Mouse (Mus musculus): ENCODE measurements at regions not wholly inside any gene's neighbourhood (a gene's known extent, or its start where the extent isn't known, plus 50 kb on each side); places are given as distances from the start of the nearest gene placed in this dataset.

DNA sequence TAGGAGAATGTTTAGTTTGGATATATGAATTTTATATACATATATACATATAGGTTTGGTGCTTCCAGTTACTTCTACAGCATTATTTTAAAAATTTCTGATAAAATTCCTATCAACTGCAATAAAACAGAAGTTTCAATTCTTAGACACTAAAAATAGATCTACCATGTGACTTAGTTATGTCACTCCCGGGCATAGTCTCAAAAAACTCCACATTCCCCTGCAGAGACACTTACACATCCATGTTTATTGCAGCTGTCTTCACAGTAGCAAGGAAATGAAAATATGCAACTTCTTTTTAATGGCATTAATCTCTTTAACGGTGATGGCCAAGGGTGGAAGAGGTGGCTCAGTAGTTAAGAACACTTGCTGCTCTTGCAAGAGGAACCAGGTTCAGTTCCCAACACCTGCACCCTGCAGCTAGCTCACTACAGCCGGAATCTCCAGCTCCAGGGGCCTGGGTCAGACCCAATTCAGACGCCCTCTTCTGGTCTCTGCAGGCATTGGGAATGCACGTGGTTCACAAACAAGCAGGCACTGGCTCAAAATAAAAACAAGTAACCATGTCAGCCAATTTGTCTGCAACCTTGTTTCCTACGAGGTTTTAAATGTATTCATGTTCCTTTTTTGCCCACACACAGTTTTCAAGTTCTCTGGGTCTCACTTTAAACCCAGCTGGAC is 204.4 kb downstream of the Adra2a start:
- DNase-seq (ENCODE audit: low spot score) = peak; percentile 13

DNA sequence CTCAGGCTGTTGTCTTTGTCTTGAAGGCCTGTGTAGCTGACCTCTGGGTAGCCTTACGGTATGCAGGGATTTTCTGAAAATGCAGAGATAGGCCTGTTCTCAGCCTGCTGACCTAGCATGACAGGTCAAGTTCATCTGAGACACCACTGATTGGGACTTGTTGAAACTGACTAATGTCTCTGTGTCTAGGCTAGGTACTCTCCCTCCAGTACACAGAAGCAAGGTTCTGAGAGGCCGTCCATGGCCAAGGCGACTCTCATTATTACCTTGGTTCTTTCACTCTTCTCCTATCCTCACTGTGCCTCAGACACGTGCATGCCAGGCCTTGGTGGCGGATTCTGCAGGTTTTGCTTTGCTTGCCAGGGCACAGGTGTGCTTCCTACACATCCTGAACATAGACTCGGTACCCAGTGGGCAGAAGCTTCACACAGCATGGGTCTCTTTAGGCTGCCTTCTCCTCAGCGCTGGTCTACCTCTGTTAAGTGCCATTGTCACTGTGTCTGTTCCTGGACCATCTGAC is 208.3 kb downstream of the Adra2a start:
- no peak for DNase-seq (ENCODE audit: low spot score)

DNA sequence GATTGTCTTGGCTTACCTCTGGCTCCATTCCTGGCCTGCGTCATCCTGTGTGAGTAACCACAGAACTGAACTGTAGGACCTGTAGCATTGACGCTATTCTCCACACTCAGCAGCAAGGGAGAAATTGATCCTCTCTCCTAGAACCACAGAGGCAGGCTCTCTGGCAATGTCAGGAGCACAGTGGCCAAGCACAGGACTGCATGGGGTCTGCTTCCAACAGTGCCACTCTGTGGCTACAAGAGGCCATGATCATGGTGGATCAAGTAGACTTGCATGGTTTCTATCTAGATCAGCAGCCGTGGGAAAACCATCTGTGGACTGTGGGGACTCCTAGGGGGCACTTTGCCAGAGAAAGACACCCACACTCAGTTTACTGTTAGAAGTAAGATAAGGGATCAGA is 213.9 kb downstream of the Adra2a start:
- DNase-seq (ENCODE audit: low spot score) = no peak

DNA sequence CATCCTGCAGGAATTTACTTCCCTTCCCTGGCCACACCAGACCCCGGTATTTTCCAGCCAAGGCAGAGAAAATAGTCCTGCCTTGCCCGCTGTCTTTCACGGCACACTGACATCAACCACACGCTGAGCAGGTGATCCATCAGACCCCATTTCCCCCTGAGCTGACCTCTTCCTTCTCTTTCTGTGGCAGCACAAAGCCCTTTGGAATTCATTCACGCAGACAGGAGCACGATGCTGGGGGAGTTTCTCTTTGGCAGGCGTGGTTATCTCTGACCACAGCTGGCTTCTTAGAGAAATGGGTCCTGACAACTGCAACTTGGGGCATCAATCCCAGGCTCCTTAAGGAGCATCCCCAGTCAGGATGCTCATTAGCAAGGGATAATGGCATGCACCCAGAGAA is 215.2 kb downstream of the Adra2a start:
- DNase-seq (ENCODE audit: low spot score) = no peak

DNA sequence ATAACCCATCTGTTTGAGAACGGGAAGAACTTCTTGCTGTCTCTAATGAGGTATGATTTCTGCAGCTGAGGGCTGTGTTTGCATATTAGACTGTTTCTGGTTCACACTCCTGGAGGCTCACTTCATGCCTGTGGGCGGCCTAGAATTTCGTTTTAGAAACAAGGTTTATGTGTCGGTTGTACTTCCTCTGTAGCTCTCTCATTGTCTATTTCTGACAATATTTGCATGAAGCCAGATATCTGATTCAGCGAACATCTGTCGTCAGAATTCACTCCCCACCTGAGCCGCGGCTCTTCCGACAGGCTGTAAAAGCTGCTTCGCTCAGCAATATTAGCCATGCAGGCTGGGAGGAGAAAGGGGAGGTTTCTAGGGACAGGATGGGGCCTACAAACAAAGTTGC is 233.4 kb downstream of the Adra2a start:
- DNase-seq (ENCODE audit: low spot score) = no peak

DNA sequence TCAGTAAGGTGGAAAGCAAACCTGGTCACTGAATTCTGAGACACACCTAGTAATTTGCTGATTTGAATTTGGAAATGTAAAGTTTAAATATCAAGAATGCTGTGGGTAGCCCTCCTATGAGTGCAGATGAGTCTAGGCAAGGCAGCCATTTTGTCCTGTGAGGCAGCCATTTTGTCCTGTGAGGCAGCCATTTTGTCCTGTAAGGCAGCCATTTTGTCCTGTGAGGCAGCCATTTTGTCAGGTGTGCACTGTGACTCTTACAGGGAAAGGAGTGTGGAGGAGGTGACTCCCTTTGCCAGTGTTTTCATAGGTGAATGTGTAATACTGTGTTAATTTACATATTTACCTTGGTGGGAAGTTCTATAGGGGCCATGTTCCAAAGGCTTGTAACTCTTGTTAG is 241.5 kb downstream of the Adra2a start:
- DNase-seq (ENCODE audit: low spot score) = no peak

DNA sequence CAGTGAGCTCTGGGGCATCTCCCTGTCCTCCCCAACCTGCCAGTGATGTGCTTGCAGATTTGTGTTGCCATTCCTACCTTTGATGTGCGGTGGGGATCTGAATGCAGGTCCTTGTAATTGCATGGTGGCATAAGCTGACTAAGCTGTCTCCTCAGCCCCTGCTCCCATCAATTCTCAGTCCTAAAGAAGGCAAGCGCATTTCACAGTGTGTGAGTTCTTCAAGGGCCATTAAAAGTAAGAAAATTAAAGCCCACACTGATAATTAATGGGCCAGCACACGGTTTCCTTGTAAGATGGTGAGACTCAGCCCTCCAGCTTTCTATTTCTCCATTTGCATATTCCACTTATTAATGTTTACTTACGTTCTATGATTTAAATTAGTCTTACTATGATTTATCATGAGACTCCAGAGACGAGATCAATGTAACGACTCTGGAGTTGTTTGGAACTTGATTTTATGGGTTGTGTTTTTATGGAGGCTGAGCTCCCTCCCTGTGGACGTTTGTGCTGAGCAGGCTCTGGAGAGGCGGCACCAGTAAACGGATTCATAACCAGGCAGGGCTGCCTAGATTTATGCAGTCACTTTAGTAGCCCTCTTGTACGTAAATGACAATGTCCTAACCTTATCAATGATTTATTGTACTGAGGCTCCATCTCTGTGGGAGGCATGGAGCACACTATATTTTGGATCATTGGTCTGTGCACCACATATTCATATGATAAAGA is 253.9 kb downstream of the Adra2a start:
- no peak for DNase-seq (ENCODE audit: low spot score)

DNA sequence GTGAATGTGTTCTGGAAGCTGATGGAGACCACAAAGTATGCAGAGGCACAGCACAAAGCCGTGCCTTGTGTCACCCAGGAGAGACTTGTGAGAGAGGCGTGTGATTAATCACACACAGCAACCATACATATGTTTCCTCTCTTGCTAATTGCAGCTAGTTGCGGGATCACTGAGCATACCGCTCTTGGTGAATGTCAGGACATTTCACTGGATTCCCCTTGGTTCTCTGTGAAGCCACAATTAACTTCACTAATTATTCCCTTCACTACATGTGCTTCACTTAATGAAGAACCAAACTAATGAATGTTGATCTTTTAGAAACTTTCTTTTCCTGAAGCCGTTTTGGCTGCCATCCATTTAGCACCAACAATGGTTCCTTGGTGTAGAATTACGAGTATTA is 267.3 kb downstream of the Adra2a start:
- no peak for DNase-seq (ENCODE audit: low spot score)

DNA sequence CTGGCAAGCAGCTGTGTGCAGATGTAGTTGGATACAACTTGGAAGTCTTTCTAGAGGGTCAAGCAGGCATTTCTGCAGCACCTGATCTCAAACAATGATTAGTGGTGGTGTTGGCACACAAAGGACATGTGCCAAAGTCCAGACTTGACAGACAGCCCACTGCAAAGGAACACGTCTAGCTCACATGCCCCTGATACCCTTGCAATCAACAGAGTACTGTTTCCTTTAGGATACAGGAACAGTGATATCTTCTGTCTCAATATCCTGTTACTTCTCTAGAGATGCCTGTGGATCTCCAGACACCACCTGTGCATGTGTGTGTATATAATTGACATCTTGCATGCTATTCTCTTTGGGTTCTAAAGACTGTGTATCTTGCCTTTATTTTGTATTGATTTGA is 267.8 kb downstream of the Adra2a start:
- DNase-seq (ENCODE audit: low spot score) = no peak

DNA sequence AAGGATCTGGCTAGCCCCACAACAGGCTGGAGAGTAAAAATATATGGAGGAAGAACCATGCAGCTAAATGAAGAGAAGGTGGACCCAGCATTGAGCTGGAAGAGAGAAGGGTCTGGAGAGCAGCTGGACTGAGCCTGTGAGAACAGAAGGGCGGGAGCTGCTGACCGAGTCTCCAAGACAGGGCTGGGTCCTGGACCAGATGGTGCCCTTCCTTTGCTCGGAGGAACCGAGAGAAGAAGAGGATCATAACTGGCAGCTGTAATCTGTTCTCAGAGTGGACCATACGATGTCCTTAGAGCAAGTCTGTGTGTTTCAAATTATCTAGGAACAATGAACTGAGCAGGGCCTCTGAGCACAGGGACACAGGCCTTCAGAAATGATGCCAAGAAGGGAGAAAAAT is 279.3 kb downstream of the Adra2a start:
- DNase-seq (ENCODE audit: low spot score) = no peak

DNA sequence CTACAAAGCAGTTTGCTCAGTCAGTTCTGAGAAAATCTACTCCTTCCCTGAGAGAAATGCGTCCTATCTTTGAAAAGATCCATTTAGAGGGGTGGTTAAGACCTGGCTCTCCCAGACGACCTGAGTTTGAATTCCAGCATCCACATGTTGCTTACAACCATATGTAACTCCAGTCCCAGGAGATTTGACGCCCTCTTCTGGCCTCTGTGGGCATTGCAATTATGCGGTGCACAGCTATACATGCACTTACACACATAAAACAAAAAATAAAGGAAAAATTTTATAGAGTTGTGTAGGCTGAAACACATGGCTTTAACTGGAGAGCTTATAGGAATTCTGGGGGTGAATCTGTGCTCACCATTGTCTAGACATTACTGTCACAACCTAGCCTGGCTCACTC is 281.0 kb downstream of the Adra2a start:
- DNase-seq (ENCODE audit: low spot score) = no peak

DNA sequence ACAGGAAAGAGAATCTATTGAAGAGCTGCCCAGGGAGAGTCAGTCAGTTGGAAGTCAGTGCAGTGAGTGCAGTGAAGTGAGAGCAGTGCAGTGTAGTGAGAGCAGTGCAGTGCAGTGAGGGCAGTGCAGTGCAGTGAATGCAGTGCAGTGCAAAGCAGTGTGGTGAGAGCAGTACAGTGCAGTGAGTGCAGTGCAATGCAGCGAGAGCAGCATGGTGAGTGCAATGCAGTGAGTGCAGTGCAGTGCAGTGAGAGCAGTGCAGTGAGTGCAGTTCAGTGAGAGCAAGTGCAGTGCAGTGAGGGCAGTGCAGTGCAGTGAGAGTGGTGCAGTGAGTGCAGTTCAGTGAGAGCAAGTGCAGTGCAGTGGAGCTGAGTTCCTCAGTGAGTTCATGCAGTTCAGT is 288.2 kb downstream of the Adra2a start:
- no peak for DNase-seq (ENCODE audit: low spot score)

DNA sequence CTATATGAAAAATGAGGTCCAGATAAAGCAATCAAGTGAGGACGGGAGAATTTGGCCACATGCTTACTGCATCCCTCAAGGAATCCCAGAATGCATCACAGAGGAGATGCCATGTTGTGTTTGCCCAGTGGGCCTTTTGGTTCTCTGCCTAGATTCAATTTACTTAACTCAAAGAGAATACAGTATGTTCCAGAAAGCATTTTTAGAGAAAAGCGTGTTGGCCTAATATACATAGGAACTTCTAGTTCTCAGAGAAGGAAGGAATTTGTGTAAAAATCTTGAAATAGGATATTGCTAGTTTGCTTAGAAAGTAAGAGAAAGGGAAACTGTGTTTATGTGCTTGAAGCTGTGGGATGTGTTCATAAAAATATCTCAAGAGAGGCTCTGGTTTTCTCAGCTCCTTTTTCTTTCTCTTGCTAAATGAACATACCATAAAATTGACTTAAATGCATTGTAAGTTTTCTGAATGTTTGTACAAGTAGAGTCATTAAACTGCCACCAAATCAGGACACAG is 296.9 kb downstream of the Adra2a start:
- no peak for DNase-seq (ENCODE audit: low spot score)

DNA sequence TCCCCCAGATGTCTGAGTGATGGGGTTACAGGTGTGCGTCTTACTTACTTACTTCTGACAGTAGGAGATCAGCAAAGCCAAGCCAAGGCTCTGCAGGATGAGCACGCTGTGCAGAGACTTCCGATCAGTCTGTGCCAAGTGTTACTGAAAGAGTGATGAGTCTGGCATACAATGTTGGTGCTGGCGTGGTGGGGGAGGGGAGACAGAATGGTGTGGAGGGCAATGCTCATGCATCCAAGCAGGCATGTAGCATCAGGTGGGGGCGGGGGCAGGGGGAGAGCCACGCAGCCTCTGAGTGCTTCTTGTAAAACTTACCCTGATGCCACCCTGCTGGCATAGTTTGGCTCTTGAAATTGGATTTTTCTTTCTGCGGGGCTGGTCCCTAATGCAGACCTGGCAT is 315.8 kb downstream of the Adra2a start:
- no peak for DNase-seq (ENCODE audit: low spot score)

DNA sequence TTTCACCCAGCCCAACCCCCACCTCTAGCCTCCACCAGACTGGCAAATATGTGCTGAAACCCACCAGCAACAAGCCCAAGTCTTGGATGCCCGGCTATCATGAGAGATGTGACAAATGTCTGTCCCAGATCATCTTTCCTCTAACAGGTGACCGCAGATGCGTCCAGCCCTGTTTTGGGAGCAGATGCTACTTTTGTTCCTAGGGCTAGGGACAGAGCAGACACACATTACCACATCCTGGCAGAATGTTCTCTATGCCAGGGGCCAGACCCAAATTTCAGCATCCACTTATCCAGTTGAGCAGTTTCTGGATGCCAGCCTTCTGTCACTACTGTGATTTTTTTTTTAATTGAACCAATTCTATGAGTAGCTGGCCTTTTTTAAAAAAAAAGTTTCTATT is 316.7 kb downstream of the Adra2a start:
- DNase-seq (ENCODE audit: low spot score) = no peak

DNA sequence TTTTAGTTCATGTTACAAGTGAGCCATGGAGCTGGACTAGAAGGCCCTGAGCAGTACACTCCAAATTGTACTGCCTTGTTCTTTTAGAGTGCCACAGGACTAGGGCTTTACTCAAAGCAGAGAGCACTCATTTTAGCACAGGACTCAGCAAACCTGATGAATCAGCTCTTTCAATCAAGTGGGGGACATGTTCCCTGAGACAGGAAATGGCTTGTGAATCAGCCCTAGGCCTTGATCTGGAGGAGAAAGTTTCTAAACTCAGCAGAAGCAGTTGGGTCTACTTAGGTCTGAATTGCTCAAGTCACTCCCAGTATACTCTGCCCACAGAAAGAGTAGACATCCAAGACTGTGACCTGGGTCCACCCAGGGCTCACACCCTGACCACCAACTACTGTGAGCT is 341.1 kb downstream of the Adra2a start:
- no peak for DNase-seq (ENCODE audit: low spot score)

DNA sequence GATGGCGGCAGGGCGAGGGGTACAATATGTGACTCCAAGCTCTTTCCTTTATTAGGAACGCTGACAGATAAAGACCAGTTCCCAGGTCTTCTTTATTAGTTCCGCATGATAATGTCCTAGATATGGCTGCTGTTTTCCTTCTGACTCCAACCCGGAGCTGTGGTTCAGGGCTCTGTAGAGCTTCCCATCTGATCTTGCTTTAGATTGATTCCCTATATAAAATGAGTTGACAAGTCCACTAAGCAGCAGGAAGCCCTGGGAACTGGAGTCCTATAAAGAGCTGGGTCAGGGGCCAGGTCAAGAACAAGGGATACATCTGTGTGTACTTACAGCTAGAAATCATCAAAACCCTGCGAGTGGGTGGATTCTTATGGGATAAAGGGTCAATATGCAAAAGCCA is 347.5 kb downstream of the Adra2a start:
- DNase-seq (ENCODE audit: low spot score) = no peak

DNA sequence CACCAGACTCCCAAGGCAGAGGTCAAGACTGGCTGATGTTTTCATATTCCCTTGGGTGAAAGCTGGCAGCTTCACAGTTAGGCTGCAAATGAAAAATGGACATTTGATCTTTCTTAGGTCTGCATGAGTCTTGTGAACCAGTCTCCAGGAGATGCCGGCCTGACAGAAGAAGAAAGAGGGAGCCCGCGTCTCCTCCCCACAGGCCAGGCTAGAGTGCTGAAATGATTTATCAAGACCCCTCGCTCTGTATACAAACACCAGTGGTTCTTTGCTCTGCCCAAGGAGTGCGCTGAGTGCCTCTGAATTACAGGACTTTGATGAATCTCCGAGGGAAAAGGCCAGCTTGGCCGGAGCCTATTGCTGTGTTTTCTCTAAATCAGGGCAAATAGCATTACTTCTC is 355.7 kb downstream of the Adra2a start:
- DNase-seq (ENCODE audit: low spot score) = no peak

DNA sequence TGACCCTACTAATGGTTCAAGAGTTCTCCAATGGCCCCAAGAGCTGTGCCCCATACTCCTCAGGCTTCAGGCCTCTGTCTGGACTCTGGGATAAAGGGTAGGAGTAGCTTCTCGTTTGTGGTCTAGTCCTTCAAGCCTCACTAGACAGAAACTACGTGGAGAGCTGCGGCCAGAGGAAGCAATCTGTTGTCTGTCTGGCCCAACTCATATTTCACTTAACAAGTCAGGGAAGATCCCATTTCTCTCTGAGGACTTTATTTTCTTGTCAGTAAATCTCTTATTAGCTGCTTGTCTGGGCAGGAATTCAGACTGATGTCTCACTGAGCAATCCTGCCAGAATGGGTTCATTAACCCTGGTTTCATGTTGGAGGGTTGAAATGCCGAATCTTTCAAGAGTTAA is 364.0 kb downstream of the Adra2a start:
- no peak for DNase-seq (ENCODE audit: low spot score)

DNA sequence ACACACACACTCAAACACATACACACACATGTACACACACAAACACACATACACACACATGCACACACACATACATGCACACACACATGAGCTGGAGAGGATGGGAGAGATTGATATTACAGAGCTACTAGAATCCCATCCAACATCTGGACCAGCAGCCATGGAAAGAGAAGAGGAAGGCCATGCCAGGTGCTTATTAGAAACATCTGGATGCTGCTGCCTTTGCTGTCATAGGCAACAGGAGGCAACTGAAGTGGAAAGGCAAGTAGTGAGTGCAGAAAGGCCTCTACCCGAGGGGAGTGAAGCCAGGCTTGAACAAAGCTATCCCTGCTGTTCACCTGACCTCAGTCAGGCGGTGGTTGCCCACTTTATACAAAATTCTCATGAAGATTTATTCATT is 385.1 kb downstream of the Adra2a start:
- DNase-seq (ENCODE audit: low spot score) = no peak

DNA sequence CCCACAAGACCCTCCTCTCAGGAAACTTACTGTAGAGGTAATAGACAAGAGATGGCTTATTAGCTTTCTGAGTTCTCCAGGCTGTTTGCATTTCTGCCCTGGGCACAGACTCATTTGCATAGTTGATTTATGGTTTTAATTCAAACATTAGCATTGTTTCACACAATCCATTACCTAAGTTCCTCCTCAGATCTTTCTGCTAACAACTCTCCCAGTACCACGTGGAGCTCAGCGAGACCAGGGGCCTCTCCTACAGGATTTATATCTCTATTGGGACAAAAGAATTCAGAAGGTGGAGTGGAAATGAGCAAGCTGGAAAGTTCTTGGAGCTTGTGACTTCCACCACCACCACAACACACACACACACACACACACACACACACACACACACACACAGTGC is 396.8 kb downstream of the Adra2a start:
- DNase-seq (ENCODE audit: low spot score) = no peak

DNA sequence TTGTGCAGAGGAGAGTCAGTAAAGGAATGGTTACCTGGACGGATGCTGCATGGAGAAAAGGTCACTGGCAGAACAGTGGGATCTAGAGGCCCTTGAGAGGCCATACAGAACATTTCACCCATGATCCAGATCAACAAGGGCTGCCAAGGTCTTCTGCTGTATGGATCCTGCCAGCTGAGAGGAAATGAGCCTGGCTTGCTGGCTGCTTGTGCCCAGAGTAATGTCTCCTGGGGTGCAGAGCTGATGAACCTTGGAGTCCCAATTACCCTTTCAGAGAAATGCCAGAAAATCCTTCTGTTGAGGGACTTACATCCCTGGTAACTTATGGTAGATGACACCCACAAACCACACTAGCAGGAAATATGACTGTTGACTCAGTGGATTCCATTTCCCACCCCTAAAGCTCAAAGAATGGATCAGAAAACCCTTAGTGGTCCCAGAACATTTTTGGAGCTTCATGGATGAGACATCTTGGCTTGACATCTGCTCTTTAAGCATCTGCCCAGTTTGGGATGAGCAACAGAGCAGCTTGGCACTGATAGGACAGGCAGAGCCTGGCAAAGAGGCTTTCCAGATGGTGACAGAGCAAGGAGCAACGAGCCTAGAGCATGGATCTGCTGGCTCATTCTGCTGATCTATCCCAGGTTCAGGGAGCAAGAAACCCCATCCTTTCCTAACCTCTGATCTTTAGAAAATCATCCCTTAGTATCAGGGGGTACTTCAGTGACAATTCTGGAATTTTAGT is 416.6 kb downstream of the Adra2a start:
- no peak for DNase-seq (ENCODE audit: low spot score)

DNA sequence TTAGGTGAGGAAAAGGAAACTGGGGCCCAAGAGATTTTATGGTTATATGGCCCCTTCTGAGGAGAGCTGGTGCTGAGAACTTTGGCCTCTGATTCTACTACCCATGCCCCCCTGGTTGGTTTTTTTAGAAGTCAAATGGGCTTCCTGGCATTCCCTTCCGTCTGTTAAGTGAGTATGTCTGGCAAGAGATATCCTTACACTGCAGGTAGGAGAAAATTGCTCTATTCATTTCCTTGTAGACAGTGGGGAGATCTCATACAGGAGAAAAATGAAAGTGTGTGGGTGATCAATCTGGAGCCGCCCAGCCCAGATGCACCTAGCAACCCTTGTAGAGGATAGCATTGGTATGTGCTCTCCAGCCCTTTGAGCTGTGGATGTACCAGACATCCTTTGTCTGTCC is 418.5 kb downstream of the Adra2a start:
- DNase-seq (ENCODE audit: low spot score) = no peak
